Comparison of ENCODE assay signal across 8 mouse cellular contexts in genomic region chr1:92180141-92181137, GRCm38 (mm10). TPM values are rescaled to one million over a fixed set of nuclear protein-coding genes. Genes with fewer than 3 reads are reported as not detected.
DNase-seq lines count a peak whose midpoint lies in the region; ATAC-seq lines count a peak whose summit lies in the region.

No protein-coding gene starts in this region.

- peak; percentile 94 for ATAC-seq in erythroblast, adult 5-6 weeks (replicated peaks; ENCODE audit: low FRiP score, poor library complexity, severe bottlenecking)
- peak; percentile 98 for ATAC-seq in kidney, embryonic 15.5 days (replicated peaks; ENCODE audit: low FRiP score)
- ATAC-seq in monocyte, adult 5-6 weeks (replicated peaks; ENCODE audit: insufficient number of reproducible peaks, low FRiP score, low TSS enrichment, poor library complexity, severe bottlenecking): peak; percentile 94

- H3K4me1 ChIP-seq in heart, embryonic 10.5 days: peaks cover 31% of the 10 kb centered on the region
- peaks cover 31% of the 10 kb centered on the region for H3K4me1 ChIP-seq in kidney, embryonic 15.5 days

- peak; percentile 100 for DNase-seq in B cell, adult 2 months
- peak; percentile 100 for DNase-seq in brain, adult 2 months (ENCODE audit: low read depth, low spot score)
- peak; percentile 100 for DNase-seq in heart, embryonic 10.5 days (ENCODE audit: low spot score)
- DNase-seq in liver: peak; percentile 100
- peak; percentile 99 to 100 for DNase-seq in spleen, postnatal 4 days (ENCODE audit: low spot score in 2 of 2)

- H3K36me3 ChIP-seq in heart, embryonic 10.5 days: no peaks in the 10 kb centered on the region
- no peaks in the 10 kb centered on the region for H3K36me3 ChIP-seq in kidney, embryonic 15.5 days

- no peaks in the 10 kb centered on the region for H3K27me3 ChIP-seq in heart, embryonic 10.5 days (ENCODE audit: insufficient read depth, poor library complexity, severe bottlenecking)
- H3K27me3 ChIP-seq in kidney, embryonic 15.5 days: no peaks in the 10 kb centered on the region

- peak overlapping the region; percentile 97 for H3K27ac ChIP-seq in heart, embryonic 10.5 days
- H3K27ac ChIP-seq in kidney, embryonic 15.5 days: peak overlapping the region; percentile 99

- H3K9me3 ChIP-seq in heart, embryonic 10.5 days: no peaks in the 10 kb centered on the region
- no peaks in the 10 kb centered on the region for H3K9me3 ChIP-seq in kidney, embryonic 15.5 days (replicated peaks)

- WGBS in heart, embryonic 10.5 days: 4% methylated on average over 97 of the region's 97 CpGs
- under 1% methylated on average over 95 of the region's 97 CpGs for WGBS in kidney, embryonic 15.5 days

- peak overlapping the region; percentile 87 for H3K4me3 ChIP-seq in heart, embryonic 10.5 days
- peak overlapping the region; percentile 89 for H3K4me3 ChIP-seq in kidney, embryonic 15.5 days (replicated peaks)

- peak overlapping the region; percentile 77 for H3K4me2 ChIP-seq in kidney, embryonic 15.5 days

- peak overlapping the region; percentile 88 for H3K9ac ChIP-seq in kidney, embryonic 15.5 days

RNA-seq across cellular contexts. Expression of gene Hdac4, which starts 15.1 kb away (rescaled TPM):
- 3.1 and 4.6 TPM in 2 replicates for total RNA-seq in erythroblast, adult 5-6 weeks (2015; ENCODE audit: low replicate concordance)
- total RNA-seq in erythroblast, adult 5-6 weeks (2017; ENCODE audit: low replicate concordance): 3.4 and 4.7 TPM in 2 replicates
- 9.7 and 14.2 TPM in 2 replicates for polyA plus RNA-seq in heart, embryonic 10.5 days (2016; fragmentation: Nextera tagmentation; extraction: Ambion mirVana)
- 16.6 and 18.1 TPM in 2 replicates for polyA plus RNA-seq in kidney, embryonic 15.5 days (2015; fragmentation: Nextera tagmentation; extraction: Ambion mirVana)
- 13.8 to 21.8 TPM (median 13.9 TPM) in 3 replicates for total RNA-seq in monocyte, adult 5-6 weeks (2017)

Comparison
In these comparisons a context has a peak if more than half of its experiments do, and no peak if none do; other contexts are left out.
1. Peak in every context shown above with its lines: DNase-seq, ATAC-seq, H3K4me3 ChIP-seq and H3K27ac ChIP-seq.